17 mouse cellular contexts compared by ENCODE assay signal in the genomic region with DNA sequence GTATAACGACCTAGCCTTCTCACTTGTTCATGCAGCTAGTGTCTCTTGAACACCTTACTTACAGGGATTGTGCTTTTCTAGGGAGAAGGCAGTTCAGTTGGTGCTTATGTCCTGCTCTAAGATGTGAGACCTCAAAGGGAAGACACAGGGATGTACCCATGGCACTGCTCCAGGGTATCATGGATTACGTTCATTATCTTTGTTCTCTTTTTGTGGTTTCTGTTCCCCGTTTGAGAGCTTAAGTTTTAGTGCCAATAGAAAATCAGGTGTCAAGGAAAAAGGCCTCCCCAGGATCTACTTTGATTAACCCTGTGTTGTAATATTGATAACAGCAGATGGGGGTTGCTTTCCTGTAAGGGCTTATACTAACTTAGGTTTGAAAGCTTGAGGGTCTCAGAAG.
"Had no signal": no experiment of that assay in that cellular context is flagged by ENCODE, and none has a peak within 500 bp of the region (broad histone marks: within the 10 kb centered on the region; RNA-seq: fewer than 3 reads in every experiment).

No protein-coding gene starts in this region.

- H3K4me2 ChIP-seq: liver, embryonic 15.5 days; lung, embryonic 15.5 days; midbrain, embryonic 12.5 days; neural tube, embryonic 12.5 days had no signal

- H3K4me3 ChIP-seq: liver, embryonic 15.5 days; lung, embryonic 15.5 days; midbrain, embryonic 10.5 days; midbrain, embryonic 12.5 days; neural tube, embryonic 12.5 days had no signal

- DNase-seq: liver, postnatal 0 days; lung, adult 2 months; lung, postnatal 14 days; lung, postnatal 36 days; midbrain, embryonic 14.5 days; right cerebral cortex, postnatal 14 days; thymus, adult 18-20 months; thymus, postnatal 14 days; thymus, postnatal 36 days had no signal

- H3K9ac ChIP-seq: liver, embryonic 15.5 days; liver, postnatal 0 days; lung, embryonic 15.5 days; midbrain, embryonic 12.5 days; neural tube, embryonic 12.5 days had no signal

- H3K9me3 ChIP-seq: liver, embryonic 15.5 days; lung, embryonic 15.5 days; midbrain, embryonic 10.5 days; midbrain, embryonic 12.5 days; neural tube, embryonic 12.5 days had no signal

- H3K27me3 ChIP-seq: liver, embryonic 15.5 days; lung, embryonic 15.5 days; midbrain, embryonic 12.5 days; neural tube, embryonic 12.5 days had no signal

- H3K27ac ChIP-seq: liver, embryonic 15.5 days; lung, embryonic 15.5 days; macrophage; midbrain, embryonic 10.5 days; midbrain, embryonic 12.5 days; neural tube, embryonic 12.5 days had no signal

- H3K4me1 ChIP-seq: liver, embryonic 15.5 days; lung, embryonic 15.5 days; midbrain, embryonic 10.5 days; midbrain, embryonic 12.5 days; neural tube, embryonic 12.5 days had no signal

- ATAC-seq: liver, postnatal 0 days; lung, postnatal 0 days; midbrain, embryonic 16.5 days had no signal
